Mouse (Mus musculus) heart, adult 2 months (tissue): Measurements from ENCODE around the gene Tpcn1.

ENCODE experiments used
- CTCF ChIP-seq: fragments of 200-600 bp; IDR thresholded peaks from 2 replicates; pipeline ENCODE4 v1.8.1; 2022; ENCODE audit warnings: antibody characterized with exemption, mild to moderate bottlenecking, moderate library complexity
- POLR2A ChIP-seq: fragments of 200-500 bp; IDR thresholded peaks from 2 replicates; pipeline ENCODE4 v1.6.1; 2011; ENCODE audit warnings: mild to moderate bottlenecking, low read depth, low read length, control low read depth; ENCODE audit not compliant: insufficient read depth

DNA sequence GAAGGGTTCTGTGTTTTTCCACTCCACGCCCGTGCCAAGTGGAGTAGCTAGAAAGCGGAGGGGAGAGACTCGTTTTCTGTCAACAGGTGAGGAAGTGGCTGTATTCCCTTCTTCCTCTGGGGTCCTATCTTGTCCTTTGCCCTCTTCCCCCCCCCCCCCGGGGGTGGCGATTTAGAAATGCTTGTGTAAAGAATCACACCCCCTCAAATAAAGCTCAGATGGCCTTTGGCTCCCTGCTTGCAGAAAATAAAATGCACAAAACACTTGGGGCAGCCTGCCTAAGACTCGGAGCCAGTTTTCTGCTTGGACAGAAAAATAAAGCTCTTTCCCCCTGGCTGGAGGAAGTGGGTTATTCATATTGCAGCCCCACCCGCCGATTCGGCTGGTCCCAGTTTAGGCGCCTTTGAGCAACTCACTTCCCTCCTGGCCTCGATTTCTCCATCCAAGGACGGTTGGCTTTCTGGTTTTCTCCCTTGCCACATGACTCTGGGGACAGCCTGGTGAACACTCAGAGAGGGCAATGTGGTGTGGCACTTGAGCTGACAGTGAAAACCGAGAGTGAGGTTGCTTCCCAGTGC, 76.7 kb downstream of the Tpcn1 start:
- TF ChIP-seq POLR2A (no peak), CTCF (no peak)
